Mouse (Mus musculus) left cerebral cortex, postnatal 4 days (tissue): ENCODE data around the gene Serf1. TPM values are rescaled to one million over a fixed set of nuclear protein-coding genes. Genes with fewer than 3 reads are reported as not detected.
"Not testable (repeated sequence)": the region's sequence is repeated elsewhere in the genome, so short reads cannot be mapped to it uniquely, and the experiment has no call there.

Experiments
- DNase-seq: peaks from one replicate; pipeline ENCODE4 v3.0.0-alpha.2; 2022
- intact Hi-C: fragments of 180-260 bp; cut with DNase I; formaldehyde crosslinking; loops from one replicate; pipeline ENCODE4 v1.15.1; 2025
- total RNA-seq, 2 experiments: library from RNA; stranded (reverse); gene quantifications; 2 replicates each; pipeline ENCODE4 v1.2.3; 2021

The Serf1 gene
- total RNA-seq: 100 to 1,000 TPM; 109 to 127 TPM

- intact Hi-C loops: no loop called here
- peak; percentile 86 for DNase-seq
These were observed at the start of gene Serf1 for GRCm38 (mm10) chr13:100107652-100108472. Serf1 (plus strand) TSS chr13:100108012.

- DNase-seq: no peak
These were observed 43.9 kb upstream of the Serf1 start for GRCm38 (mm10) chr13:100063936-100064335.

DNA sequence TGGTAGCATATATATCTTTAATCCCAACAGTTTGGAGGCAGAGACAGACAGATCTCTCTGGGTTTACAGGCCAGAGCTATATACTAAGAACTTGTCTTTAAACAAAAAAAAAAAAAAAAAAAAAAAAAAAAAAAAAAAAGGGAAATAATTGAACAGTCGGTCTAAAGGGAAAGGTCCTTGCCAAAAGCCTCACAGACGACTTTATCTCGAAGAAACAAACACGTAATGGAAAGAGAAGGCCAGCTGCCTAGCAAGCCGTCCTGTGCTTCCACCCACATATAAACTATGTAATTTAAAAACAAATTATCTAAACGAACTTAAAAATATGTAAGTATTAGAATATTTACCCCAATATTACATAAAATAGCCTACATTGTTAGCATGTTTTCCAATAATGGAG is 40.0 kb upstream of the Serf1 start:
- DNase-seq: no peak
- intact Hi-C loops: no loop called here

More at GRCm38 (mm10) chr13:100063936-100064335, 43.9 kb upstream of the Serf1 start:
- intact Hi-C loops: no loop called here

DNA sequence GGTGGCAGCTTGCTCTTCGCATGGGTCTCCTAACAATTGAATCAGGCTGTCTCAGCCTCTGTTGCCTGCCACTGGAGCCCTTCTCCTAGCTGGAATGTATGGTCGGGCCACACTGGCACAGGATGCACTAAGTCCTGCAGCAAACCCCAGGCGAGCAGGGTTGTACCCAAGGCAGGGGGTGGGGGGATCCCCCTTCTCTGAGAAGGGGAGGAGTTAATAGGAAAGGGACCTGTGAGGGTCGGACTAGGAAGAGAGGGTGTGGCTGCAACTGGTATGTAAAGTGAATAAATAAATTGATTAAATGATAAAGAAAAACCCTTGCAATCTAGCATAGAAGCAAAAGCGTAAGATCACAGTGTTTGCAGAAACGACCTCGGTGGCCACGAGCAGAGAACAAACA is 36.3 kb upstream of the Serf1 start:
- intact Hi-C loops: no loop called here
- DNase-seq: no peak

- intact Hi-C loops: no loop called here
- DNase-seq: no peak
These were observed 9.0 kb upstream of the Serf1 start for GRCm38 (mm10) chr13:100098808-100099207.

- intact Hi-C loops: no loop called here
- no peak for DNase-seq
These were observed 4.7 kb upstream of the Serf1 start for GRCm38 (mm10) chr13:100103052-100103658.

GRCm38 (mm10) chr13:100103748-100104254 is 4.0 kb upstream of the Serf1 start, which contains the start of gene Bdp1:
Bdp1 (minus strand) TSS chr13:100104070.
- DNase-seq: peak; percentile 93
- intact Hi-C loops: no loop called here

DNA sequence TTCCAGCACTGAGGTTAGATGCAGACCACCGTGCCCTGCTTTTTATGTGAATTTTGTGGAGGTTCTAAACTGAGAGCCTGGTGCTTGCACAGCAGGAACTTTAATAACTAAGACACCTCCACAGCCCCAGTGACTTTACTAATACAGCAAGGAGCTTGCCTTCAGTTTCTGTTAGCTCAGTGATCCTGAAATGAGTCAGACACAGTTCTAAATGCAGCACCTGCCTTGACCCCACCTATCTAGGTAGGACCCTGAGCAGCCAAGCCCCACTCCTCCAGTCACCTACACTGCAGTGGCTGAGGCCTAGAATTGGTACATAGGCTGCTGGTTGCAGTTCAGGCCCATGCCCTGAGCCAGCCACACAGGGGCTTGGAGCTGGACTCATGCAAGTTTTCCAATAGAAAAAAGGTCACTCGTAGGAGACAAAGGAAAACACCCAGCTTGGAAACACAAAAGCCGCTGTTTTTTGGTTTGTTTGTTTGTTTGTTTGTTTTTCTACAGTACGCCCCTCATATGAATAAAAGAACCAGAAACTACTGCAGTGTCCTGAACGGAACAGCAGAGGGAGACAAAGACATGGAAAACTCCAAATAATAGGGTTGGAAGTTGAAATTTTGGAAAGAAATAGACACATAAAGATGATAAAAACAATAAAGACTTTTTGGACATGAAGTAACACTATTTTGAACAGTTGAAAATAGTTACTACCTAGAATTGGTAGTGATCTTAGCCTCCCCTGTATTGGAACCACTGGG is 4.6 kb downstream of the Serf1 start:
- intact Hi-C loops: no loop called here
- DNase-seq: no peak

DNA sequence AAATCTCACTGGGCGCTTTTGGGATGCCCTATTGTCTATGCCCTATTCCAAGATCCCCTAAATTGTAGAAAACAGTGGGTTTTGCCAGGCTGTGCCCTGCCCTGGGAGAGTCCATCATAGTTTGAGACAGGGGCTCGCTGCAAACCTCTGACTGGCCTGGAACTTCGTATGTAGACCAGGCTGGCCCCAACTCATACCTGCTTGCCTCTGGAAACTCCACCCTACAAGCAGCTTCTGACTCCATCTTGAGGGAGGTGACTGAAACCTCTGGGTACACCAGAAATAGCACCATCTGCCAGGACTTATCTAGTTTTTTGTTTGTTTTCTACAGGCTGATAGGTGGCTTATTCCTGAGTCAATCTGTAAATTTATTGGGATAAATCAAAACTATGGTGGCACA is 16.2 kb downstream of the Serf1 start:
- intact Hi-C loops: no loop called here

DNA sequence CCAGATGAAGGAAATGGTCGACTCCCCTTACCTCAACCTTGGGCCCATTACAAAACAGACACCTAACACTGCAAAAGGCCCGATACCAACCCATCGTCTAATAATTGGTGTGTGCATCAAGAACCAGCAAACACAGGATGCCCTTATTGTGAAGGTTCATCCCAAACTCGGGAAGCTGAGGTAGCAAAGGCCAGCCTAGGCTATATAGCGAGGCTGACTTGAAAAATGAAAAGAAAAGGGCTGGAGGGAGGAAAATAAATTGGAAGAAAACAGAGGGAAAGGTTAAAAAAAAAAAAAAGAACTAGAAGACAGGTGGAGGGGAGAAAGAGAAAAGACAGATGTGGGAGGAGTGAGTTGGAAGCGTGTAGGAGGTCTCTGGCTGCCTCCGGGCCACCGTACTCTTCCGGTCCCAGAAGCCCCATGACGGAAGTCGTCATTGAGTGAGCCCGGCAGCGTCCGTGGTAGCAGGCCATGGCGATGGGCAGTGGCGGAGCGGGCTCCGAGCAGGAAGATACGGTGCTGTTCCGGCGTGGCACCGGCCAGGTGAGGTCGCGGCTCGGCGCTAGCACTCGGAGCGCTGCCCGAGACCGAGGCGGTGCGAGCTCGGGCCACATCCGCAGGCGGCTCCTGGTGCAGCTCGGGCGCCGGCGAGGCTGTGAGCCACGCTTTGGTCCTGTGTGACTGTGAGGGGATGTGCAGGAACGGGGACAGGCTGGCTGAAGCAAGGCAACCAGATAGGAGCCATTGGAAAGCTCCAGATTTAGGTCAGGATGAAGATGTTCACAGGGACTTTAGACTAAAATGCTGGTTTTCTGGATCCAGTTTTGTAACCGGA is 16.8 kb downstream of the Serf1 start, which contains the start of gene Smn1:
Gene Smn1 (plus strand): TSS at position 430 of the 835 bp plus-strand sequence.
- DNase-seq: peak; percentile 92
- intact Hi-C loops: no loop called here

More for the DNA sequence above, 16.2 kb downstream of the Serf1 start:
- DNase-seq: no peak

DNA sequence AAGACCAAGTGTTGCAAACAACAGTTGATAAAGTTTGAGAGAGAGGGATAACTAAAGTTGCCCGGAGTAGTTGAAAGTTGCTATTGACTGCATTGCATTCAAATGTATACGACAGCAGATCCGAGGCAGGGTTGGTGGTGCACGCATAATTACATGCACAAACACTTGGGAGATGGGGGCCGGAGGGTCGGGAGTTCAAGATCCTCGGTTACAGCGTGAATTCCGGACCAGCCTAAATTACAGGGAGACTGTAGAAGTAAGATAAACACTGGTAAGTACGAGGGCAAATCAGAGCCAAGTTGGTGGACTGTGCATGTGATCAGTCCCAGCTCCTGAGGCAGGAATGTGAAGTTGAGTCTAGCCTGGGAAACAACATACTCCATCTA is 17.4 kb downstream of the Serf1 start:
- intact Hi-C loops: no loop called here
- DNase-seq: no peak

GRCm38 (mm10) chr13:100141646-100142314 is 34.0 kb downstream of the Serf1 start:
- DNase-seq: no peak
- intact Hi-C loops: no loop called here

DNA sequence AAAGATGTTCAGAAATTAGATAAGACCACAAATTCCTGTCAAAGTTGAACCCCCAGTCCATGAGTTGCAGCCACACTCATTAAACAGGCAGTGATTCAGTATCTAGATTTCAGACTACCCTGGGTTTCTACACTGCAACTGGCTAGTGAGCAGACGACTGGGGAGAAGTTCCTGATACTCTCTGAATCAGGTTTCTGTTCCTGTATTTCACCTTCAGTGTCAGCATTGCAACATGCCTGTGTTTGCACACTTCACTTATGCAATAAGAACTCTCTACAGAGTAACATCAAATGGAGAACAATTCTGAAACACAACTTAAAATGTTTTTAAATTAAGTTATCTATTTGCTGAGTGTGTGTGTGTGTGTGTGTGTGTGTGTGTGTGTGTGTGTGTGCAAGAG is 44.8 kb downstream of the Serf1 start:
- intact Hi-C loops: no loop called here
- no peak for DNase-seq

DNA sequence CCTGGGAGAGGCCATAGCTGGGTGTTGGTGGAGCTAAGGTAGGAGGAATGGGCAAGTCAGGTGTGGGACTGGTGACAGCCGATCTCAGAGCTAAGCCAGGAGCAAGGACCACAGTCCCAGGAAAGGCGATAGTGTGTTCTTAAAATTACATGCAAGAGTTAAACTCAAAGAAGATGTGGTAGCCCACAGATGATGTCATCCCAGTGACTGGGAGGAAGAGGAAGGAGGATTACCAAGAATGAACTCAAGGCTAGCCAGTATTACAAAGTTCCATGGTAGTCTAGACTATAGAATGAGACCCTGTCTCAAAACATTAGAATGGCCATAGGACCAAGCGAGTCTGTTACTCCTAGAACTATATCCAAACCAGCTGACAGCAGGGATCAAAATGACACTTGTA is 48.8 kb downstream of the Serf1 start:
- intact Hi-C loops: no loop called here
- DNase-seq: no peak

- DNase-seq, intact Hi-C loops: not testable (repeated sequence)
These were observed 53.5 kb downstream of the Serf1 start for GRCm38 (mm10) chr13:100161171-100161870.

- intact Hi-C loops, DNase-seq: not testable (repeated sequence)
These were observed 54.7 kb downstream of the Serf1 start for GRCm38 (mm10) chr13:100162467-100162866.
